Mouse (Mus musculus) intestine, postnatal 0 days (tissue): ENCODE measurements around the gene Cbx2. TPM values are rescaled to one million over a fixed set of nuclear protein-coding genes. Genes with fewer than 3 reads are reported as not detected.

ENCODE experiments used
- ATAC-seq: fragments of 200-750 bp; cut with Nextera tagmentation; 2 replicates; pipeline ENCODE4 v1.8.0; 2017; ENCODE audit warnings: mild to moderate bottlenecking, moderate TSS enrichment, moderate library complexity
- H3K27ac ChIP-seq: fragments of 300-500 bp; sonication (generic); 2 replicates; pipeline ENCODE4 v1.5.1; 2014; ENCODE audit warnings: mild to moderate bottlenecking, low read depth, low read length, moderate library complexity
- H3K27me3 ChIP-seq: fragments of 300-500 bp; sonication (generic); replicated peaks from 2 replicates; pipeline ENCODE4 v1.6.1; 2014; ENCODE audit warnings: low read length, mixed read lengths; ENCODE audit not compliant: control insufficient read depth, insufficient read depth
- H3K36me3 ChIP-seq: fragments of 300-500 bp; sonication (generic); 2 replicates; pipeline ENCODE4 v1.6.1; 2014; ENCODE audit warnings: mild to moderate bottlenecking, moderate library complexity; ENCODE audit not compliant: control insufficient read depth, insufficient read depth
- H3K4me1 ChIP-seq: fragments of 300-500 bp; sonication (generic); replicated peaks from 2 replicates; pipeline ENCODE4 v1.6.1; 2014; ENCODE audit warnings: antibody characterized with exemption, low read length, mixed read lengths; ENCODE audit not compliant: control insufficient read depth, insufficient read depth
- H3K4me2 ChIP-seq: fragments of 300-500 bp; sonication (generic); replicated peaks from 2 replicates; pipeline ENCODE4 v1.6.1; 2014; ENCODE audit warnings: low read depth, mild to moderate bottlenecking, moderate library complexity
- H3K4me3 ChIP-seq: fragments of 300-500 bp; sonication (generic); 2 replicates; pipeline ENCODE4 v1.5.1; 2014; ENCODE audit warnings: low read depth, low read length
- H3K9ac ChIP-seq: fragments of 300-500 bp; sonication (generic); 2 replicates; pipeline ENCODE4 v1.6.1; 2014; ENCODE audit warnings: mild to moderate bottlenecking, low read depth, low read length
- H3K9me3 ChIP-seq: fragments of 300-500 bp; sonication (generic); 2 replicates; pipeline ENCODE4 v1.6.1; 2016; ENCODE audit warnings: mixed run types; ENCODE audit not compliant: control insufficient read depth
- CTCF ChIP-seq: sonication (generic); IDR thresholded peaks from 2 replicates; pipeline ENCODE4 v1.5.1; 2016; ENCODE audit warnings: low read depth, mild to moderate bottlenecking, control low read depth, antibody characterized with exemption, moderate library complexity
- WGBS: fragments of 180-500 bp; shearing (Covaris S2); extraction: QIAGEN DNeasy Blood & Tissue Kit; methylation state at CpG from one replicate; pipeline ENCODE4 v1.1.7; 2014; 5-methylcytosine and 5-hydroxymethylcytosine counted together
- polyA plus RNA-seq: library from polyadenylated mRNA; unstranded; fragments of >200 nt; fragmentation: Nextera tagmentation; extraction: Ambion mirVana; gene quantifications from 2 replicates; pipeline ENCODE4 v1.2.1, GENCODE M21; 2015

The Cbx2 gene
- polyA plus RNA-seq, 1 experiment from 2014 or later = 4.9 TPM

DNA sequence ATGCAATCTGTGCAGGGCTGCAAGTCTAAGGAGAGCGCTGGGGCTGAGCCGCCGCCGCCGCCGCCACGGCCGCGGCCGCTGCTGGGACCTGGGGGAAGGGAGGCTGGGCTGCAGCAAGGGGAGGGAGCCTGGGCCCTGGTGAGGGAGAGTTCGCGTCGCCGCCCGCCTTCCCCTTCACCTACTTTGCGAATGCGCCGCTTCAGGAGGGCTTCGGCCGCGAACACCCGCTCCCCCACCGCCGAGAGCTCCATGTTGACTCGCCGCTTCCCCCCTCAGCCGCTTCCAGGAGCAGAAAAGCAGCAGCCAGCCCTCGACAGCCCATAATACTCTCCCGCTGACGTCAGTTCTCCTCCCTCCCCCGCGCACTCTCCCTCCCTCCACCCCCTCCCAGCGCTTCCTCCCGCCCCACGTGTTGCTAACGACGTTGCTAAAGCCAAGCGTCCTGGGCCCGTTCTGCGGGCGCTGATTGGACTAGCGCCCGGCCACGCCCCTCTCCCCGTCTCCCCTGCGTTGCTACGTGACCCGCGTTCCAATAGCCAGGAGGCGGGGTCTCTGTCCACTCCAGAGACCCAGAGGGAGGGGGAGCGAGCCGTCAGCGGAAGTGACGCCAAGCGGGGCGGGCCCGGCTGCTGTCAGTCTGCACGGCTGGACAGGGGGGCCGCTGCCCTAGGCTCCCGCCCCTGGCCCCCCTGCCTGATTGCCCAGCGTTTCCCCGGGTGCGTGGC, 18.0 kb downstream of the Cbx2 start, which contains the start of gene Cbx8:
Gene Cbx8, minus strand, starts transcription at position 370 of the 725 bp plus-strand sequence.
- Histone ChIP-seq H3K4me3 (peak within 1 kb of the TSS; percentile 79), H3K27me3 (peaks cover 72% of the 10 kb centered on the region)
- under 1% methylated on average over 50 of the region's 63 CpGs for WGBS

DNA sequence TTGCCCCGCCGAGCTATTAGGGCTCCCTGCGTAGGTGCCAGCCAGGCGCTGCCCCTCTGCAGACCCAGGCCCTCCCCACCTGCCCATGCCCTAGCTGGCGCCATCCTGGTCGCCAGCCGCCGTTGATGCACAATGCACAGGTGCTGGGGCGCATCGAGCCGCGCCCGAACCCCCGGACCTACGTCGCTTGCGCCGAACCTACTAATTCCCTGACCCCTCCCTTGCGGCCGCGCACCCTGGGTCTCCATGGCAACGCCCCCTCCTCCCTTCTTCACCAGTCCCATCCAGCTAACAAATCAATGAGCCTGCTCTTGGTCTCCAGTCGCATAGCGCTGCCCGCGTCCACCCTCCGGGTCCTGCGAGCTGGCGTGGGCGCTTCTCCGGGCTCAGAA, 18.6 kb downstream of the Cbx2 start:
- Histone ChIP-seq H3K4me2 (peak overlapping the region; percentile 99), H3K4me1 (peaks cover 23% of the 10 kb centered on the region), H3K36me3 (peaks cover 8% of the 10 kb centered on the region; the same call in 1 of the 2 replicates), H3K27ac (no peak overlapping the region), H3K9ac (peak overlapping the region; percentile 18; the same call in 1 of the 2 replicates), H3K4me3 (peak overlapping the region; percentile 79), H3K9me3 (no peaks in the 10 kb centered on the region), H3K27me3 (peaks cover 72% of the 10 kb centered on the region)
- TF ChIP-seq CTCF = no peak
- ATAC-seq = peak; percentile 28
- 0% methylated on average over 31 of the region's 31 CpGs for WGBS

More for the DNA sequence above, 18.0 kb downstream of the Cbx2 start, which contains the start of gene Cbx8:
- Histone ChIP-seq H3K9ac (peak within 1 kb of the TSS; percentile 64), H3K36me3 (peaks cover 8% of the 10 kb centered on the region; the same call in 1 of the 2 replicates), H3K9me3 (no peaks in the 10 kb centered on the region), H3K4me1 (peaks cover 22% of the 10 kb centered on the region), H3K27ac (peak within 1 kb of the TSS; percentile 61; the same call in 1 of the 2 replicates), H3K4me2 (peak within 1 kb of the TSS; percentile 99)
- no peak; the same call in 1 of the 2 replicates for TF ChIP-seq CTCF
- peak; percentile 91 for ATAC-seq

DNA sequence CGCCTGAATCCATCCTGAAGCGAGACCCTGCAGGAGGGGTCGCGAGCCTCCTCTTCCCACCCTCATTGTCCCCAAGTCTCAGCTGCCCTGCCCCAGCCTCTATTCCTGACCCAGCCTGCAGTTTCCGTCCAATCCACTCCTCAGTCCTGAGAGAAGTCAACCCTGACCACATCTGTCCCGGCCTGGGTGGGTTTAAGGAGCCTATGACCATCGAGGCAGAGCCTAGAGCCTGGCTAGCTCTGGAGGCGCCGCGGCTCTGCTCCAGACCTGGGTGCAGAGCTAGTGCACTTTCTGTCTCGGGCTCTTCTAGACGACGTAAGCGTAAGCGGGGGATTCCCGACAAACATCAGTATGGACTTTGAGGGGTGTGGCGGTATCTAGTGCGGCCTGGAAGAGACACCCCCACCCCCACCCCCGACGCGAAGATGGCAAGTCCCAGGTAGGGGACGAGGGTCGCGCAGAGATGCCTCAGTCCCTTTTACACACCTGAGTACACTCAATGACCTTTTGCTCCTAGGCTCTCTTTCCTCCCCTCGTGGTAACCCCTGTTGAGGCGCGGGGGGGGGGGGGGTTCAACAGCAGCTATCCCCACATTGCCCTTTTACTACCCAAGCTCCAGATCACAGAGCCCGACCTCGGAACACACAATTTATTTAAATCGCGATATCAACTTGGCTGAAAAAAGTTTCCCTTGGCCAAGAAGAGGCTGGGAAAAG, 19.1 kb downstream of the Cbx2 start:
- Histone ChIP-seq H3K9me3 (no peaks in the 10 kb centered on the region), H3K27me3 (peaks cover 73% of the 10 kb centered on the region), H3K4me3 (peak overlapping the region; percentile 79), H3K27ac (no peak overlapping the region), H3K4me2 (peak overlapping the region; percentile 99), H3K4me1 (peaks cover 28% of the 10 kb centered on the region), H3K36me3 (peaks cover 8% of the 10 kb centered on the region; the same call in 1 of the 2 replicates), H3K9ac (0 out of 2 replicates have a peak overlapping the region, but pooled peaks have one; percentile 18)
- 1% methylated on average over 30 of the region's 31 CpGs for WGBS
- no peak for ATAC-seq
- TF ChIP-seq CTCF = no peak

DNA sequence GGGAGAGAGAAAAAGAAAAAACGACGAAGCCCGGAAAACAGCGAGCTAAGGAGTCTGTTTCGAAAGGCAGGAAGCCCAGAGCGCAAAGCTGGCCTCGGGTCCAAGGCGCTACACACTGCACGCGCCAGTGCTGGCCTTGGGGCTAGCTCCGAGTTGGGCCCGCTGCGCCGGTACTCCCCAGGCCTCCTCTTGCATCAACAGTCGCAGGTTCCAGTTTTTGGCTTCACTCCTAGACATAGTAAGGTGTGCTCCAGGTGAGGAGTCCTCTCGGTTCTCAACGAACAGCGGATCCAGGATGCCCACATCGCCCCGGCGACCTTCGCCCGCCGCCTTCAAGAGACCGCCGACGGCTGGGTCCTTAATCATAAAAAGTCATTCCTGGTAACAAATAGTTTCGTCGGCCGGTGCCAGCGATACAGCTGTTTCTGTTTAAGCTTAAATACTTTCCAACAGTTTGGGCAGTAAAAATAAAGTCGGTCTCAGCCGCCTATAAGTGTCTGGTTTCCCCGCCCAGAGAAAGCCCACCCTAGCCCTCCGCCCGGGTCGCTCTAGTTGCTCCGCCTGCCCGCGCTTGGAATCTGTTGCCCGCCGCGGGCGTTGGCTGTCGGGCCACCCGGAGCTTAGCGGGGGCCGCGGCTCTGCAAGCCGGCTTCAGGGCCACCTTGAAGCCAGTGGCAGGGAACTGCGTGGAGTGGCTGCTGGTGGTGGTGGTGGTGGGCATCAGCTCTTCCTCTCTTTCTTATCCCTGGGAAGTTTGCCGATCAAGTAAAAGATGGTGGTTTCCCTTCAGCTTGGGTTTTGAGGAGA, 19.9 kb downstream of the Cbx2 start:
- Histone ChIP-seq H3K27ac (no peak overlapping the region), H3K4me2 (peak overlapping the region; percentile 99; the same call in 1 of the 2 replicates), H3K27me3 (peaks cover 73% of the 10 kb centered on the region), H3K9me3 (no peaks in the 10 kb centered on the region), H3K4me1 (peaks cover 26% of the 10 kb centered on the region), H3K36me3 (peaks cover 8% of the 10 kb centered on the region; the same call in 1 of the 2 replicates), H3K4me3 (peak overlapping the region; percentile 79), H3K9ac (no peak overlapping the region)
- ATAC-seq = no peak
- TF ChIP-seq CTCF = no peak
- 2% methylated on average over 52 of the region's 52 CpGs for WGBS

DNA sequence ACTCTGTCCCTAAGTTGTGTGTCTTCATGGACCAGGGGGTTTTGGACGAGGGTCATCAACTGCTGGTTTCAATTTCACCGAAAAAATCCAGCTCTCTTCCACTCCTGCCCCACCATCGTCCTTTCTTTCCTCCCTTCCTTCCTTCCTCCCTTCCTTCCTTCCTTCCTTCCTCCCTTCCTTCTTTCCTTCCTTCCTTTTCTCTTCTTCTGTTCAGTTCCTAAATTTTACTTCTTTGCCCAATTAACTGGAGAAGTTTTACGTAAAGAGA, 20.4 kb downstream of the Cbx2 start:
- Histone ChIP-seq H3K4me1 (peaks cover 26% of the 10 kb centered on the region), H3K9me3 (no peaks in the 10 kb centered on the region), H3K9ac (no peak overlapping the region), H3K4me3 (no peak overlapping the region), H3K4me2 (no peak overlapping the region), H3K27me3 (peaks cover 73% of the 10 kb centered on the region), H3K36me3 (peaks cover 8% of the 10 kb centered on the region; the same call in 1 of the 2 replicates), H3K27ac (no peak overlapping the region)
- no peak for TF ChIP-seq CTCF
- 10% methylated on average over 4 of the region's 4 CpGs for WGBS
- no peak for ATAC-seq
